Mouse (Mus musculus): Measurements from ENCODE around the gene Yipf2. TPM values are rescaled to one million over a fixed set of nuclear protein-coding genes. Genes with fewer than 3 reads are reported as not detected.

The Yipf2 gene
- polyA plus RNA-seq, 1 experiment from 2014 or later, result 16.0 TPM

DNA sequence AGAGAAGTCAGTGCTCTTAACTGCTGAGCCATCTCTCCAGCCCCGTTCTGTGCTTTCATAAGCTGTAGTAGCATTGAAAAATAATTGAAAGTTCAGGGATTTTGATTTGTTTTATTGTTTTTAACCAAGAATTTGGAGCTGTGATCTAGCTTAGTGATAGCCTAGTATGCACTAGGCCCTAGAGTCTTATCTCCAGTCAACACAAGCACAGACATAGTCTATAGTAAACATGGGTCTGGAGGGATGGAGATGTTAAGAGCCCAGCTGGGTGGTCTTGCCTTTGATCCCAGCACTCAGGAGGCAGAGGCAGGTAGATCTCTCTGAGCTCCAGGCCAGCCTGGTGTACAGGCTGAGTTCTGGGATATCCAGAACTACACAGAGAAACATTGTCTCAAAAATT, 30.0 kb upstream of the Yipf2 start:
- Histone ChIP-seq H3K4me2 (ENCODE audit: low read depth, low read length, severe bottlenecking) (no peak overlapping the region), H3K9ac (ENCODE audit: low read length) (no peak overlapping the region), H3K27me3 (ENCODE audit: control insufficient read depth, insufficient read depth, low read length) (no peaks in the 10 kb centered on the region), H3K4me3 (ENCODE audit: low read depth, low read length) (no peak overlapping the region), H3K9me3 (ENCODE audit: control insufficient read depth, low read length) (no peaks in the 10 kb centered on the region), H3K4me1 (replicated peaks; ENCODE audit: control insufficient read depth, insufficient read depth, low read length) (peaks cover 4% of the 10 kb centered on the region; the same call in 1 of the 2 replicates), H3K27ac (ENCODE audit: low read depth, low read length) (no peak overlapping the region), H3K36me3 (ENCODE audit: control insufficient read depth, insufficient read depth, low read length) (no peaks in the 10 kb centered on the region; the same call in 1 of the 2 replicates)
- WGBS, result 95% methylated on average over 1 of the region's 1 CpGs
- no peak for ATAC-seq (replicated peaks; ENCODE audit: low FRiP score)
- DNase-seq (ENCODE audit: low spot score), result no peak

DNA sequence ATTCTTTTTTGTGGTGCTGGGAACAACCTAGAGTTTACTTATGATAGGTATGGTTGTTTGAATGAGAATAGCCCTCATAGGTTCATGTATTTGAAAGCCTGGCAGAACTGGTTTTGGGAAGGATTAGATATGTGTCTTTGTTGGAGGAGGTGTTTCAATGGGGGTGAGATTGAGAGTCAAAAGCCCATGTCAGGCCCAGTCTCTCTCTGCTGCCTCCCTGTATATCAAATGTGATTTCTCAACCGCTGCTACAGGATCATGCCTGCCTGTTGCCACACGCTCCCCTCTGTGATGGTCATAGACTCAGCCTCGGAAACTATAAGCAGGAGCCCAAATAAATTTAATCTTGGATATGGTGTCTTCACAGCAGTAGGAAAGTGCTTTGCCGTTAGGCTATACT, 27.6 kb upstream of the Yipf2 start:
- Histone ChIP-seq H3K4me1 (replicated peaks; ENCODE audit: control insufficient read depth, insufficient read depth, low read length) (peaks cover 8% of the 10 kb centered on the region; the same call in 1 of the 2 replicates), H3K27ac (ENCODE audit: low read depth, low read length) (no peak overlapping the region), H3K36me3 (ENCODE audit: control insufficient read depth, insufficient read depth, low read length) (no peaks in the 10 kb centered on the region), H3K27me3 (ENCODE audit: control insufficient read depth, insufficient read depth, low read length) (no peaks in the 10 kb centered on the region), H3K9ac (ENCODE audit: low read length) (no peak overlapping the region), H3K4me3 (ENCODE audit: low read depth, low read length) (no peak overlapping the region), H3K9me3 (ENCODE audit: control insufficient read depth, low read length) (no peaks in the 10 kb centered on the region), H3K4me2 (ENCODE audit: low read depth, low read length, severe bottlenecking) (no peak overlapping the region)
- 95% methylated on average over 4 of the region's 4 CpGs for WGBS
- ATAC-seq (replicated peaks; ENCODE audit: low FRiP score), result no peak
- no peak for DNase-seq (ENCODE audit: low spot score)

DNA sequence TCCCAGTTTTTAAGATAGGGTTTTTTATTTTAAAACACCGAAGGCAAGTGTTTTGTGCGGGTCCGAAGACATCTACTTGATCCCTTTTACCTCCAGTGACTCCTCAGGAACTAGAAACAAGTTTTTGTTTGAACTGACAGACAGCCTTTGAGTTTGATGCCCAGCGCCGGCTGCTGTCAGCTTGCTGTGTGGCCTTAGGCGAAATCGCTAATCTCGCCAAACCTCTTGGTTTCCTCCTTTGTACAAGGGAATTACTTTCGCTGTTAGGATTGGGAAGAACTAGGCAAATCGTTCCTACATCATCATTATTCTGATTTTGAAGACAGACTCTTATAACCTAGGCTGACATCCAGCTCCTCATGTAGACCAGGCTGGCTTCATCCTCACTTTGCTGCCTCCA, 24.4 kb upstream of the Yipf2 start:
- DNase-seq (ENCODE audit: low spot score), result peak; percentile 56
- Histone ChIP-seq H3K4me2 (ENCODE audit: low read depth, low read length, severe bottlenecking) (peak overlapping the region; percentile 73), H3K27ac (ENCODE audit: low read depth, low read length) (peak overlapping the region; percentile 92), H3K36me3 (ENCODE audit: control insufficient read depth, insufficient read depth, low read length) (no peaks in the 10 kb centered on the region), H3K4me1 (replicated peaks; ENCODE audit: control insufficient read depth, insufficient read depth, low read length) (peaks cover 8% of the 10 kb centered on the region; the same call in 1 of the 2 replicates), H3K27me3 (ENCODE audit: control insufficient read depth, insufficient read depth, low read length) (no peaks in the 10 kb centered on the region), H3K9me3 (ENCODE audit: control insufficient read depth, low read length) (no peaks in the 10 kb centered on the region), H3K4me3 (ENCODE audit: low read depth, low read length) (peak overlapping the region; percentile 72), H3K9ac (ENCODE audit: low read length) (peak overlapping the region; percentile 80)
- no peak for ATAC-seq (replicated peaks; ENCODE audit: low FRiP score)
- WGBS, result 6% methylated on average over 10 of the region's 10 CpGs

DNA sequence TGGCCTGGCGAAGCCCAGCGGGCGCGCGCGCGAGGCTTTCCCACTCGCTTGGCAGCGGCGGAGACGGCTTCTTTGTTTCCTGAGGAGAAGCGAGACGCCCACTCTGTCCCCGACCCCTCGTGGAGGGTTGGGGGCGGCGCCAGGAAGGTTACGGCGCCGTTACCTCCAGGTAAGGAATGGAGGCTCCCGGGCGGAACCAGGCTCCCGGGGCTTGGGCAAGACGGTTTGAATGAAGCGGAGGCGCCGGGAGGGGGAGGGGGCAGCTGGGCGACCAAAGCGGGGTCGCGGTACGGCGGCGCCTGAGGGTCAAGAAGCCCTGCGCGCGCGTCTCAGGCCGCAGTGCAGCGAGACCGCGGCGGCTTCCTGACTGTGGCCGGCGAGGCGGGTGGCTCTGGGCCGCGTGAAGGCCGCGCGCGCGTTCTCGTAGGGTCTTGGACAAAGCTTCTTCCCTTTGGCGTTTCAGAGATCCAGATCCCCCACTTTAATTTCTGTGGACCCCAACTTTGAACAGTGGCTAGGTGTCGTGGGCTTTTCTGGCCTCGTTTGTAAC, 23.7 kb upstream of the Yipf2 start:
- peak overlapping the region; percentile 73 for H3K4me2 ChIP-seq (ENCODE audit: low read depth, low read length, severe bottlenecking)
- peak; percentile 96 for DNase-seq (ENCODE audit: low spot score)
- H3K9me3 ChIP-seq (ENCODE audit: control insufficient read depth, low read length), result no peaks in the 10 kb centered on the region
- H3K27ac ChIP-seq (ENCODE audit: low read depth, low read length), result peak overlapping the region; percentile 92
- no peaks in the 10 kb centered on the region for H3K36me3 ChIP-seq (ENCODE audit: control insufficient read depth, insufficient read depth, low read length)
- WGBS, result under 1% methylated on average over 48 of the region's 57 CpGs
- H3K9ac ChIP-seq (ENCODE audit: low read length), result peak overlapping the region; percentile 80
- H3K4me3 ChIP-seq (ENCODE audit: low read depth, low read length), result peak overlapping the region; percentile 72
- H3K4me1 ChIP-seq (replicated peaks; ENCODE audit: control insufficient read depth, insufficient read depth, low read length), result peaks cover 8% of the 10 kb centered on the region; the same call in 1 of the 2 replicates
- H3K27me3 ChIP-seq (ENCODE audit: control insufficient read depth, insufficient read depth, low read length), result no peaks in the 10 kb centered on the region
- ATAC-seq (replicated peaks; ENCODE audit: low FRiP score), result peak; percentile 86

DNA sequence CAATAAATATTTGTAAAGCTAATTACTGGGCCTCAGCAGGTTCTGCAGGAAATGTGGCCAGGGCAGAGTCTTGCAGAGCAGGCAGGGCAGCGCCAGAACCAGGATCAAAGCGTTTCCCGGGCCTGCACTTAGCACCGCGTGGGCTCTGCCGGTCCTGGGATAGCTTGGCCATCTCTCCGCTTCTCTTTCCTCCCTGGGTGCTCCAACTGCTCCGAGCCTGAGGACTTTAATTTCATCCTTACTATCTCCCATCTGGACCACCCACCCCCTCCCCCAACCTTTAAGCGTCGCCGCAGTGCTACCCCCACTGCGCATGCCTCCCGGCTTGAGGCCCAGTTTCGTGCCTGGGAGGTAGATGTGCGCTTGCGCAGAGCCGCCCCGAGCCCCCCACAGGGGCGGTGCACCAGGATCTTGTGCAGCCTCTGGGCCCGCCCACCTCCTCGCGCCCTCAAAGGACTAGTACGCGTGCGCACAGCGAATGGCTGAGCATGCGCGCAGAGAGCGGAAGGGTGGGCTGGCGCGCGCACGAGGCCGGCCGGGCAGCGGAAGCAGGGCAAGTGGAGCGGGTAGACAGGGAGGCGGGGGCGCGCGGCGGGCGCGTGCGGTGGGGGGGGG, 23.1 kb upstream of the Yipf2 start, which contains the start of gene Smarca4:
TSS of gene Smarca4 (plus strand) at position 553 of the 615 bp plus-strand sequence.
- H3K4me1 ChIP-seq (replicated peaks; ENCODE audit: control insufficient read depth, insufficient read depth, low read length), result peaks cover 8% of the 10 kb centered on the region; the same call in 1 of the 2 replicates
- H3K27ac ChIP-seq (ENCODE audit: low read depth, low read length), result peak within 1 kb of the TSS; percentile 94
- no peaks in the 10 kb centered on the region for H3K27me3 ChIP-seq (ENCODE audit: control insufficient read depth, insufficient read depth, low read length)
- DNase-seq (ENCODE audit: low spot score) (peak; percentile 100), ATAC-seq (replicated peaks; ENCODE audit: low FRiP score) (peak; percentile 94)
- peak within 1 kb of the TSS; percentile 72 for H3K4me3 ChIP-seq (ENCODE audit: low read depth, low read length)
- under 1% methylated on average over 35 of the region's 45 CpGs for WGBS
- H3K9me3 ChIP-seq (ENCODE audit: control insufficient read depth, low read length), result no peaks in the 10 kb centered on the region
- no peaks in the 10 kb centered on the region for H3K36me3 ChIP-seq (ENCODE audit: control insufficient read depth, insufficient read depth, low read length)
- peak within 1 kb of the TSS; percentile 82 for H3K9ac ChIP-seq (ENCODE audit: low read length)
- H3K4me2 ChIP-seq (ENCODE audit: low read depth, low read length, severe bottlenecking), result peak within 1 kb of the TSS; percentile 73

DNA sequence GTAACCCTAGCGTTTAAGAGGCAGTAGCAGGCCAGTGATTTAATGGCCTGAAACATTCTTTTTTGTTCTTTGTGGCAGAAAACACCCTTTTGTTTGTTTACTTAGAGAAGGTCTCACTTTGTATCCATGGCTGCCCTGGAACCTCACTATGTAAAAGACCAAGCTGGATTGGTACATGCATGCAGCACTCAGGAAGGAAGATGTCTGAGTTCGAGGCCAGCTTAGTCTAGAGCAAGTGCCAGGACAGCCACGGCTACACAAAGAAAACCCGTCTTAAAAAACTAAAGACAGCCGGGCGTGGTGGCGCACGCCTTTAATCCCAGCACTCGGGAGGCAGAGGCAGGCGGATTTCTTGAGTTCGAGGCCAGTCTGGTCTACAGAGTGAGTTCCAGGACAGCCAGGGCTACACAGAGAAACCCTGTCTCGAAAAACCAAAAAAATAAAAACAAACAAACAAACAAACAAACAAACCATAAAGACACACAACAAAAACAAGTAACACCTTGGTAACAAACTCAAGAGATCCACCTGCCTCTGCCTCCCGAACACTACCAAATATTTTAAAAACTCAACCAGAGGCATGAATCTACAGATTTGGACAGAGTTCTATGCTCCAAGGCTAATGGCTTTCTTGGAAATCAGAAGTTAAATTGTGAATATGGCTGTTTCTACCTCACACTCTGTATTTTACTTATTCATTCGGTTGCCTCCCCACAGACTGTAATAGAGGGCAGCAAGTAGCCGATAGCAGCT, 22.4 kb upstream of the Yipf2 start:
- H3K4me2 ChIP-seq (ENCODE audit: low read depth, low read length, severe bottlenecking), result peak overlapping the region; percentile 73
- H3K27ac ChIP-seq (ENCODE audit: low read depth, low read length), result peak overlapping the region; percentile 94
- H3K4me3 ChIP-seq (ENCODE audit: low read depth, low read length), result peak overlapping the region; percentile 72
- H3K9ac ChIP-seq (ENCODE audit: low read length), result peak overlapping the region; percentile 82
- DNase-seq (ENCODE audit: low spot score), result no peak
- WGBS, result 79% methylated on average over 15 of the region's 15 CpGs
- no peaks in the 10 kb centered on the region for H3K9me3 ChIP-seq (ENCODE audit: control insufficient read depth, low read length)
- no peak for ATAC-seq (replicated peaks; ENCODE audit: low FRiP score)
- no peaks in the 10 kb centered on the region for H3K27me3 ChIP-seq (ENCODE audit: control insufficient read depth, insufficient read depth, low read length)
- H3K4me1 ChIP-seq (replicated peaks; ENCODE audit: control insufficient read depth, insufficient read depth, low read length), result peaks cover 8% of the 10 kb centered on the region; the same call in 1 of the 2 replicates
- H3K36me3 ChIP-seq (ENCODE audit: control insufficient read depth, insufficient read depth, low read length), result no peaks in the 10 kb centered on the region

DNA sequence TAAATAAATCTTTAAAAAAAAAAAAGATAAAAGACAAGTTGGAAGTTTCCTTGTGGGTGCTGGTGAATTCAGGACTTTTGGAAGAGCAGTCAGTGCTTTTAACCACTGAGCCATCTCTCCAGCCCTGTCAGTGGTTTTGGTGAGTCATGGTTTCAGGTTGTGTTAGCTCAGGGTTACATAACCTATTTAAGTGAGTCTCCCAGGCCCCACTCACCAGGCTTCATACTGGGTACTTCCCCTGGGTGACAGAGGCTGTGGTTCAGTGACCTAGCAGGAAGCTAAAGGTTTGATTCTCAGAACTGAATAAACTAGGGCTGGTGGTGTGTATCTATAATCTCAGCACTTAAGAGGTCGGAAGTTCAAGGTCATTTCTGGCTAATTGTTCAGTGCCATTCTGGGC, 17.2 kb upstream of the Yipf2 start:
- H3K9me3 ChIP-seq (ENCODE audit: control insufficient read depth, low read length), result no peaks in the 10 kb centered on the region
- ATAC-seq (replicated peaks; ENCODE audit: low FRiP score), result no peak
- H3K9ac ChIP-seq (ENCODE audit: low read length), result no peak overlapping the region
- WGBS, result 91% methylated on average over 1 of the region's 1 CpGs
- H3K4me2 ChIP-seq (ENCODE audit: low read depth, low read length, severe bottlenecking), result no peak overlapping the region
- H3K27ac ChIP-seq (ENCODE audit: low read depth, low read length), result no peak overlapping the region
- H3K4me3 ChIP-seq (ENCODE audit: low read depth, low read length), result no peak overlapping the region
- no peaks in the 10 kb centered on the region for H3K4me1 ChIP-seq (replicated peaks; ENCODE audit: control insufficient read depth, insufficient read depth, low read length)
- H3K36me3 ChIP-seq (ENCODE audit: control insufficient read depth, insufficient read depth, low read length), result no peaks in the 10 kb centered on the region
- no peaks in the 10 kb centered on the region for H3K27me3 ChIP-seq (ENCODE audit: control insufficient read depth, insufficient read depth, low read length)
- no peak for DNase-seq (ENCODE audit: low spot score)

DNA sequence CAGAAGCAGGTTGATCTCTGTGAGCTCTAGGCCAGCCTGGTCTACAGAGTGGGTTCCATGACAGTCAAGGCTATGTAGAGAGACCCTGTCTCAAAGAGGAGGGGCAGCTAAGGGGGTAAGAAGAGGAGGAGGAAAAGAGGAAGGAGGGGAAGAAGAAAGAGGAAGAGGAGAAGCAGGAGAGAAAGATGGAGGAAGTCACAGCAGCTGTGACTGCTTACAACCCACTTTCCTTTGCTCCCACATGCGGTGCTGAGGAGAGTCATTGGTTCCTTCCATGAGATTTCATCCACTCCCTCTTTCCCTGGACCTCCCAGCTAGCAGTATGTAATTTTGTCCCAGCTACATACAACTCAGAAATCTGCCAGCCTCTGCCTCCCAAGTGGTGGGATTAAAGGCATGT, 14.0 kb upstream of the Yipf2 start:
- DNase-seq (ENCODE audit: low spot score) (no peak), ATAC-seq (replicated peaks; ENCODE audit: low FRiP score) (no peak)
- Histone ChIP-seq H3K9me3 (ENCODE audit: control insufficient read depth, low read length) (no peaks in the 10 kb centered on the region), H3K36me3 (ENCODE audit: control insufficient read depth, insufficient read depth, low read length) (no peaks in the 10 kb centered on the region), H3K4me2 (ENCODE audit: low read depth, low read length, severe bottlenecking) (no peak overlapping the region), H3K27ac (ENCODE audit: low read depth, low read length) (no peak overlapping the region), H3K27me3 (ENCODE audit: control insufficient read depth, insufficient read depth, low read length) (no peaks in the 10 kb centered on the region), H3K9ac (ENCODE audit: low read length) (no peak overlapping the region), H3K4me3 (ENCODE audit: low read depth, low read length) (no peak overlapping the region), H3K4me1 (replicated peaks; ENCODE audit: control insufficient read depth, insufficient read depth, low read length) (no peaks in the 10 kb centered on the region)
- WGBS, result 82% methylated on average over 1 of the region's 1 CpGs

All from forebrain, embryonic 11.5 days (tissue).